Mouse (Mus musculus) frontal cortex, postnatal 25 days (tissue): ENCODE measurements at regions not wholly inside any gene's neighbourhood (a gene's known extent, or its start where the extent isn't known, plus 50 kb on each side); places are given as distances from the start of the nearest gene placed in this dataset.
A peak's percentile ranks its signal among the peaks of the same experiment; 100 is the strongest.

ENCODE experiments used
- DNase-seq, 2 experiments: peaks; one replicate each; pipeline ENCODE4 v3.0.0; 2022; ENCODE audit warnings: low spot score in 2 of 2

- DNase-seq, result peak in 1 of 2 experiments; percentile 19
Observed at GRCm38 (mm10) chr15:61770721-61771542, 848.1 kb upstream of the A1bg start.

GRCm38 (mm10) chr15:61766544-61767094 is 843.8 kb upstream of the A1bg start:
- no peak for DNase-seq

- DNase-seq, result no peak
Observed at GRCm38 (mm10) chr15:61753802-61754201, 831.0 kb upstream of the A1bg start.

- DNase-seq, result no peak
Observed at GRCm38 (mm10) chr15:61723696-61724095, 800.9 kb upstream of the A1bg start.

- no peak for DNase-seq
Observed at GRCm38 (mm10) chr15:61718486-61718885, 795.7 kb upstream of the A1bg start.

- DNase-seq, result no peak
Observed at GRCm38 (mm10) chr15:61717216-61717615, 794.4 kb upstream of the A1bg start.

- DNase-seq, result no peak
Observed at GRCm38 (mm10) chr15:61713953-61714352, 791.1 kb upstream of the A1bg start.

- DNase-seq, result no peak
Observed at GRCm38 (mm10) chr15:61708928-61709327, 786.1 kb upstream of the A1bg start.

- DNase-seq, result peak in 1 of 2 experiments; percentile 7
Observed at GRCm38 (mm10) chr15:61707952-61708351, 785.1 kb upstream of the A1bg start.

GRCm38 (mm10) chr15:61692679-61693078 is 769.9 kb upstream of the A1bg start:
- DNase-seq, result no peak

GRCm38 (mm10) chr15:61690425-61690824 is 767.6 kb upstream of the A1bg start:
- peak in 1 of 2 experiments; percentile 15 for DNase-seq

- DNase-seq, result no peak
Observed at GRCm38 (mm10) chr15:61689776-61690397, 767.1 kb upstream of the A1bg start.

GRCm38 (mm10) chr15:61682968-61683367 is 760.2 kb upstream of the A1bg start:
- DNase-seq, result no peak

- DNase-seq, result no peak
Observed at GRCm38 (mm10) chr15:61670556-61670955, 747.7 kb upstream of the A1bg start.

- DNase-seq, result no peak
Observed at GRCm38 (mm10) chr15:61660581-61660980, 737.8 kb upstream of the A1bg start.

GRCm38 (mm10) chr15:61656951-61657350 is 734.1 kb upstream of the A1bg start:
- no peak for DNase-seq

GRCm38 (mm10) chr15:61654846-61655245 is 732.0 kb upstream of the A1bg start:
- no peak for DNase-seq

GRCm38 (mm10) chr15:61653853-61654252 is 731.0 kb upstream of the A1bg start:
- no peak for DNase-seq

- no peak for DNase-seq
Observed at GRCm38 (mm10) chr15:61618638-61619500, 696.1 kb upstream of the A1bg start.

GRCm38 (mm10) chr15:61610662-61611061 is 687.9 kb upstream of the A1bg start:
- DNase-seq, result no peak

- DNase-seq, result no peak
Observed at GRCm38 (mm10) chr15:61609656-61610055, 686.8 kb upstream of the A1bg start.

GRCm38 (mm10) chr15:61608301-61608731 is 685.5 kb upstream of the A1bg start:
- no peak for DNase-seq
